Mouse (Mus musculus): ENCODE data around the gene Micu1.
"Not testable (repeated sequence)": the region's sequence is repeated elsewhere in the genome, so short reads cannot be mapped to it uniquely, and the experiment has no call there.

Gene Micu1

GRCm38 (mm10) chr10:59862816-59863440 is 160.7 kb downstream of the Micu1 start:
- no peak for DNase-seq

GRCm38 (mm10) chr10:59863620-59864019 is 161.3 kb downstream of the Micu1 start:
- no peak for DNase-seq

- DNase-seq, result no peak
These were observed 162.1 kb downstream of the Micu1 start for GRCm38 (mm10) chr10:59864232-59864875.

- peak; percentile 74 to 91 for DNase-seq
These were observed 162.8 kb downstream of the Micu1 start for GRCm38 (mm10) chr10:59864884-59865726.

GRCm38 (mm10) chr10:59868266-59868665 is 166.0 kb downstream of the Micu1 start:
- DNase-seq, result no peak

- DNase-seq, result no peak
These were observed 167.8 kb downstream of the Micu1 start for GRCm38 (mm10) chr10:59870038-59870437.

- not testable (repeated sequence) for DNase-seq
These were observed 170.4 kb downstream of the Micu1 start for GRCm38 (mm10) chr10:59872651-59873050.

- no peak for DNase-seq
These were observed 170.9 kb downstream of the Micu1 start for GRCm38 (mm10) chr10:59873206-59873605.

- no peak for DNase-seq
These were observed 171.3 kb downstream of the Micu1 start for GRCm38 (mm10) chr10:59873613-59874012.

GRCm38 (mm10) chr10:59875396-59875795 is 173.1 kb downstream of the Micu1 start:
- no peak for DNase-seq

GRCm38 (mm10) chr10:59876698-59877097 is 174.4 kb downstream of the Micu1 start:
- not testable (repeated sequence) for DNase-seq

GRCm38 (mm10) chr10:59877421-59878117 is 175.3 kb downstream of the Micu1 start:
- DNase-seq, result no peak

- DNase-seq, result no peak
These were observed 176.5 kb downstream of the Micu1 start for GRCm38 (mm10) chr10:59878823-59879222.

- peak; percentile 82 to 90 for DNase-seq
These were observed 177.2 kb downstream of the Micu1 start, which contains the start of gene Dnajb12 for GRCm38 (mm10) chr10:59879255-59880028. Gene Dnajb12, plus strand, starts transcription at chr10:59879556.

- no peak for DNase-seq
These were observed 177.7 kb downstream of the Micu1 start for GRCm38 (mm10) chr10:59880029-59880386.

- no peak for DNase-seq
These were observed 178.6 kb downstream of the Micu1 start for GRCm38 (mm10) chr10:59880837-59881236.

- no peak for DNase-seq
These were observed 182.3 kb downstream of the Micu1 start for GRCm38 (mm10) chr10:59884327-59885173.

GRCm38 (mm10) chr10:59885174-59886080 is 183.2 kb downstream of the Micu1 start:
- no peak for DNase-seq

GRCm38 (mm10) chr10:59886081-59886466 is 183.8 kb downstream of the Micu1 start:
- DNase-seq, result no peak

- DNase-seq, result no peak
These were observed 185.2 kb downstream of the Micu1 start for GRCm38 (mm10) chr10:59887432-59887831.

All from spleen, adult 18-20 months (tissue).